12 mouse cellular contexts compared by ENCODE assay signal in genomic region chr1:120425587-120425986, GRCm38 (mm10).
"Had no signal": no experiment of that assay in that cellular context is flagged by ENCODE, and none has a peak within 500 bp of the region (broad histone marks: within the 10 kb centered on the region; RNA-seq: fewer than 3 reads in every experiment).

No protein-coding gene starts in this region.

- H3K27ac ChIP-seq: limb, embryonic 13.5 days; liver, embryonic 14.5 days; neural tube, embryonic 15.5 days; stomach, embryonic 15.5 days had no signal

- DNase-seq: kidney, adult 8-10 months; kidney, postnatal 25 days; layer of hippocampus, adult 9-11 months; layer of hippocampus, postnatal 36 days; lung, adult 18-20 months; thymus, postnatal 4 days had no signal

- H3K4me3 ChIP-seq: limb, embryonic 13.5 days; midbrain, embryonic 13.5 days; myocyte; neural tube, embryonic 15.5 days; stomach, embryonic 15.5 days had no signal
